Mouse (Mus musculus) CH12F3 (cell line): ENCODE measurements around the gene Dnajc25.

Experiments
- in situ Hi-C: fragments of 300-500 bp; cut with MboI; formaldehyde crosslinking; loops from 2 replicates; pipeline ENCODE4 v1.14.3; 2020; ENCODE audit warnings: low sequenced_read_pairs

The Dnajc25 gene

DNA sequence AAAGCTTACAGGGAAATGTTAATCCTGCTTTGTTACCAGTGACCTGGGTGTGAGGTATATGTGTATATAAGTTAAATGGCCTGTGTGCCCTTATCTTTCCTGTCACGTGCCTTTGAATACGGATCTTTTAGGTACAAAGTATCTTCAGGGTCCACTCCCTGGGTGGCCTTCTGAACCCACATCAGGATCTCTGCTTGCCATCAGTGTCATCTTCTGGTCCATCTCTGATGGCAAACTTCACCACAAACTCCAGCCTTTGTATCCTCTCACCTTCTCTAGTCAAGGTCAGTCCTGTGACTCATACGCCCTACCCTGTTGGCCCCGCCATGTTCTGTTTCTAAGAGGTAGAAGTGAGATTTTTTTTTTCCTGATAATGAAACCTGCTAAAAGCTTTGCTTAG is at the start of gene Dnajc25:
Gene Dnajc25, plus strand, starts transcription at position 301 of the 400 bp plus-strand sequence.
- in situ Hi-C loops: no loop called here

DNA sequence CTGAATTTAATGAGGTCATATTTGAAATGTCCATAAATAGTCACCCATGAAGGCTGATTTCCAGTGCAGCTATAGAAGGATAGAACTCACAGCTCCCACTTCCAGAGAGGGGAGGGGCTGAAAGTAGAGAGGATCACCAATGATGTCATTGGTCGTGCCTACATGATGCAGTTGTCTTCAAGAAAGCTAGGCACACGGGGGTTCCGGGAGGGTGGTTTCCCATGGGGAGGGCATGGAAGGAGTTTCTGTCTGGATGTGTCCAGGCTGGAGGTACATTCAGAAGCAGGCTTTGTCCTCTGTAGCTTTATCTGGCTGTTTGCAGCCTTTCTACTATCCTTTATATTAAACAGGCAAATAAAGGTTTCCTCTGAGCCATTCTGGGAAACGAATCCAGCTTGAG is 46.5 kb upstream of the Dnajc25 start:
- in situ Hi-C loops: no loop called here

DNA sequence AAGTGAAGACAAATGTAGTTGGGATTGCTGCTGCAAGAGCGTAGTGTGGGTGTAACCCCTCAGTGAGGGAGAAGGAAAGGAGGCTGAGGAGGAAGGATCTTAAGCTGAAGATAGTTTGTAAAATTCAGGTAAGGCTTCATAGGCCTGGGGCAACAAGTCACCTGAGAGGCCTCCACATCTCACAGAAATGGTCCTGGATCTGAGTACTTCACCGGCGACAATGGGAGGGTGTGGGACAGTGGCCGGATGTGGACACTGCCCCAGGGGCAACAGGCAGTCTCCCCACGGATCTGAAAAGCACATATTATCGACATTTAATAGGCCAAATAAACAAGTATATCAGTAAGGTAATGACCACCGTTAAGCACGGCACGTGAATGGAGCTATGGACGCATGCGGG is 42.2 kb upstream of the Dnajc25 start:
- in situ Hi-C loops: no loop called here

DNA sequence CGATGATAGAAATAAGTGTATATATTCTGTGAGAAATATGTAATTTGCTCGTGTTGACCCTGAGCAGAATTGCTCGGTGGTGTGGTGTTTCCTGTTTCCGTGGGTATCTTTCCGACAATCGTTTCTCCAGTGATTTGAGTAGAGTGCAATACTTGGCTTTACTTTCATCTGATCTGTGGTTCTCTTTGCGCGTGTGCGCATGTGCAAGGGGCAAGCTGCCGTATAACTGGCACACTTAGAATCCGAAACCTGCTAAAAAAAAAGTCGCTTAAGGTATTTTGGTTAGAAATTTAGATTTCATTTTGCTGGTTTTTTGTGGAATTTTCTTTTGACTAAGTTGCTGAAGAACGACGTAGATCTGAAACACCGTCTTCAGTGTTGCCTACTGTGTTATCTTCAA is 33.1 kb upstream of the Dnajc25 start:
- in situ Hi-C loops: no loop called here

DNA sequence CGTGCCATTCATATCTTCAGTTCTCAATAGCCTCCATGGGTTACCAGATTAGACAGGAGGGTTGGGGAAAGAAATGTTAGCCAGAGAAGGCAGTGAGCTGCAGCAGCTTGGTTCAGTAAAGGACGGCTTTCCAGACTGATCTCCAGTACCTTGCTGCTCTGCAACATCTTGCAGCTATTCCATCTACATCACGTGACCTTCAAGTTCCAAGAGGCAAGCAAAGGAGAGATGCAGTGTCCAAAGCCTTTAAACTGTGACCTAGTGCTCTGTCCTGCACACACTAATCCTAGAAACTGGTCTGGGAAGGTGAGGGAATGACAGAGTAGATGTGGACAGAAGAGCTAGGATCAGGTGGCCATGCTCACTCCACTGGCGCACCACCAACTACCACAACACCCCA is 31.6 kb upstream of the Dnajc25 start:
- in situ Hi-C loops: no loop called here

DNA sequence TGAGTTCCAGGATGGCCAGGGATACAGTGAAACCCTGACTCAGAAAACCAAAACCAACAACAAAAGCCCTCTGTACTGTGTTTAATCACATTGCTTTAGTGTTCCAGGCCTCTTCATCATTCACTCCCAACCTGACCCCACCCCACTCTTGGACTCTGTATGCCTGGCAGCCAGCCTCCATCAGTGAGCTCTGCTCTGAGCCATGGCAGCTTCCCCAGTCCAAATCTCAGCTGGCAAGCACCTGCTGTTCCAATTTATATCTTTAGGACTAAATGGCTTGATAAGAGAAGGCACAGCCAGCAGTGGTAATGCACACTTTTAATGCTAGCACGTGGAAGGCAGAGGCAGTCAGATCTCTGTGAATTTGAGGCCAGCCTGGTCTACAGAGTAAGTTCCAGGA is 29.7 kb upstream of the Dnajc25 start:
- in situ Hi-C loops: no loop called here

DNA sequence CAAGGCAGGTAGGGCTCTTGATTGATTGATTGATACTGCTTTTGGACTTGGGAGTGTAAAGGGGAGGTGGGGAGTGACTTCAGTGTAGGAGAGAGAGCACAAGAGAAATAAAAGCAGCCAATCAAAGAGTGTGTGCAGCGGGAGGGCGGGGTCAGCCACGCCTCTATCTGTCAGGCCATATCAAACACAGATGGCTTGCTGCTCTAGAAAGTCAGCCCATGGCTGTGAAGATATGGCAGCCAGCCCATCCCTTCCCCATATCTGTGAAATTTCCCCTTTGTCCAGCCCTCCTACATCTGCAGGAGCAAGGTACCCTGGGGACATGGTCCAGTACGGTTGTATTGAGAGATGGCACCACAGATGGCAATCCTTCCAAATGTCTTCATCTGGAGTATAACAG is 24.2 kb upstream of the Dnajc25 start:
- in situ Hi-C loops: no loop called here

DNA sequence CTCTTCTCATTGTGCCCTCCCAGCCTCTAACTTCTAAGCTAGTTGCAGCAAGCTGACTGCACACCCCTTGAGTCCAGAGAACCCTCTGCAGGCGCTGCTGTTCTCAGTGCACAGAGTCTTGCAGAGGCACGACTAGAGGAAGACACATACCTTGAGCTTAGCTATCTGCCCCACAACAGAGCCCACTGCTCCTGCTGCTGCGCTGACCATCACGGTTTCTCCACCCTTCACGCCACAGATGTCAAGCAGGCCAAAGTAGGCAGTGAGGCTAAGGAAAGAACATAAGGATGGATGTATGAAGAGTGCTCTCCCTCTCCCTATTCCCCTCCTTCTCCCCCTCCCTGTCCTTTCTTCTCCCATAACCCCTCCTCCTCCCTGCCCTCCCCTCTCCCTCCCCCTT is 19.2 kb upstream of the Dnajc25 start:
- in situ Hi-C loops: no loop called here

DNA sequence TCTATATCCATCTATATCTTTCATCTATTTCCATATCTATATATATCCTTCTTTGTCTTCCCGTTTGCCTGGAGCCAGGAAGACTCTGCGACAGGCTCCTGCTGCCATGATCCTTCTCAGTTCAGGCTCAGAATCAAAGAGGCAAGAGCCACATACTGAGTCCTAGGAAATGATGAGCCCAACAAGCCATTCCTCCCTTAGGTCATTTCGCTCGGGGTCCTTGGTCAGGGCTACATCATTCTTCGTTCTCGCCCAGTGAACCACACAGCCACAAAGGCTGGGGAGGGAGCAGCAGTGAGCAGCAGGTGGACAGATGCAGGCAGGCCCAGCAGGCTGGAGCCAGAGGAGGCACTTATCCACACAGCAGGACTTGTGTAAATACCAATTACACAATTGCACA is 13.4 kb upstream of the Dnajc25 start:
- in situ Hi-C loops: no loop called here

DNA sequence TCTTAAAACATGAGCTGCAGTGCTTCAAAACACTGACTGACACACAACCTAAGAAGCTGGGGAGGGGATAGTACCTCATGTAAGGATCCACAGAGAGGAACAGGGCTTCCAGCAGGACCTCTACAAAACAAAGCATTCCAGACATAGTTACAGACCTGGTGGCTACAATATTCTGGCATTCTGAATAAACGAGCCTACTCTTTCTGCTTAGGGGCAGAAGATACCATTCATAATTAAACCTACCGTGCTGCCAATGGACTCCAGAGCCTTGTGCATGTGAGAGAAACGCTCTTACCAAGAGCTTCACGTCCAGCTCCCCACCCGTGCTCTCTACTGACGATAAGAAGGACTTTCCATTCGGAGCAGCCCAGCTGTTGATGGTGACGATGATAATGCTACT is 12.1 kb upstream of the Dnajc25 start:
- in situ Hi-C loops: no loop called here

DNA sequence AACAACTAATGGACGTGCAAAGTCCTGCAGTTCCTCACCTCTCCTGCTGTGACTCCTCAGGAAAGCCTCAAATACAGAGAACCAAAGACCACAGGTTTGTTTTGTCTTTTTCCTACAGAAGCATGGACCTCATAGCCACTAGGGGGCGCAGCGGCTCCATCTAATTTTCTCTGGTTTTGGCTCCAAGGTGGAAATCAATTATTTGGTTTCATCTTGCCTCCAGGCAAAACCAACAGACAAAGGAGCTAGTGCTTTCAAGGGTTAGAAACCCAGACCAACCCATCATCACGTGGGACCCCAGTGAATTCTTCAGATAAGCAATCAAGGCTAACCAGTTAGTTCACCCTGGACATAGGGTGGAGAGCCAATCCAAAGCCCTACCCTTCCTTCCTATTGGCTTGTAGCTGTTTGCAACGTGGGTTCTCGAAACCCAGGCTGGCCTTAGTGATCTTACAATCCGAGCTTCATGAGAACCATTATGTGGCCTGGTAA is 9.7 kb upstream of the Dnajc25 start:
- in situ Hi-C loops: no loop called here

DNA sequence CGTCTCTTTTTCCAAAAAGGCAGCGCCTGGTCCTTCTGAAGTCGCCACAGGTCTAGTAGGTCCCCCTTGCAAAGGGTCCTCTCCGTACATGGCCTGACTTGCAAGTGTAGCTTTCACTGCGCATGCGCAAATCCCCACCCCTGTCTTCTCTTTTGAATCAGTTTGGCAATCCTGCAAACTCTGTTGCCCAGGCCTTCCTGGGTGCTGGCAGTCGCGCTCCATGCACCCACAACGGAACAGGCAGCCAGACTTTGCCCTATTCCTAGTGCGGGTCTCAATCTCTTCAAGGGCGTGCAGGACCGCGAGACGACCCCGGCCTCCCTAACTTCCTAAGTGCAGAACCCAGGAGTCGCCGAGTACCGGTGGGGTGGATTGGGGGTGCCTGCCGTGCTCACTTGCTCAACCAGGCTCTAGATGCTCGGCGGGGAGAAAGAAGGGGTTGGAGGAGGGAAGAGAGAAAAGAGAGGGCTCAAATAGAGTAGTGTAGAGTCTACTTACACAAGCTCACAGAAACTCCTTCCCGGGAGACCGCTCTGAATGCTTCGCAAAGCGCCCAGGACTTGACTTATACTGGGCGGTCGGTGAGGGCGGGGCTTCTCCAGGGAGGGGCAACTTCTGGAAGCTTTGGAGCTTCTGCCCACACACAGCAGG is 8.2 kb upstream of the Dnajc25 start, which contains the start of gene Ptgr1:
Gene Ptgr1, minus strand, starts transcription at position 580 of the 651 bp plus-strand sequence.
- in situ Hi-C loops: no loop called here

DNA sequence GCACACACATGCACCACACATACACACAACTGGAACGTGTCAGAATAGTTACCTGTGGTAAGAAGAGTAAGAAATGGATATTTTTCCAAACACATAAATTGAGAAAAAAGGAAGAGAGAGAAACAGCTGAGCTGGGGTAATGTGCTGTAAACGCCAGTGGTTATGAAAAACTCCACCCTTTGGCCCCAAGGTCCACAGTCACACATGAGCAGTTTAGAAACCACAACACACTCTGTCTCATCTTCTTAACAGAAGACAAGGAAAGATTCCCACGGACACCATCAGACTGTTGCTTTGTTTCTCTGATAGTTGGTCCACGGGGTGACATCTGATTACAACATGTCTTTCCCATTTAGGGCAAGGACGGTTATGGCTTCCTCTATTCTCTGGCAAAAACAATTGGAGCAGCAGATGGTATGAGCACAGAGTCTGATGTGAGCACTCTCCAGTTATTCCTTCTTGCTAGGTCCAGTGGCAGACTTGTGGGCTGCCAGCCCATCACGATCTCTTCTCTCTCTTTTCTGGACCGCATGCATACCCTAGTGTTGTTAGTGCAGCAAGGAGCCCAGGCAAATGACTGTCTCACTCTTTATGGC is 5.5 kb upstream of the Dnajc25 start:
- in situ Hi-C loops: no loop called here

DNA sequence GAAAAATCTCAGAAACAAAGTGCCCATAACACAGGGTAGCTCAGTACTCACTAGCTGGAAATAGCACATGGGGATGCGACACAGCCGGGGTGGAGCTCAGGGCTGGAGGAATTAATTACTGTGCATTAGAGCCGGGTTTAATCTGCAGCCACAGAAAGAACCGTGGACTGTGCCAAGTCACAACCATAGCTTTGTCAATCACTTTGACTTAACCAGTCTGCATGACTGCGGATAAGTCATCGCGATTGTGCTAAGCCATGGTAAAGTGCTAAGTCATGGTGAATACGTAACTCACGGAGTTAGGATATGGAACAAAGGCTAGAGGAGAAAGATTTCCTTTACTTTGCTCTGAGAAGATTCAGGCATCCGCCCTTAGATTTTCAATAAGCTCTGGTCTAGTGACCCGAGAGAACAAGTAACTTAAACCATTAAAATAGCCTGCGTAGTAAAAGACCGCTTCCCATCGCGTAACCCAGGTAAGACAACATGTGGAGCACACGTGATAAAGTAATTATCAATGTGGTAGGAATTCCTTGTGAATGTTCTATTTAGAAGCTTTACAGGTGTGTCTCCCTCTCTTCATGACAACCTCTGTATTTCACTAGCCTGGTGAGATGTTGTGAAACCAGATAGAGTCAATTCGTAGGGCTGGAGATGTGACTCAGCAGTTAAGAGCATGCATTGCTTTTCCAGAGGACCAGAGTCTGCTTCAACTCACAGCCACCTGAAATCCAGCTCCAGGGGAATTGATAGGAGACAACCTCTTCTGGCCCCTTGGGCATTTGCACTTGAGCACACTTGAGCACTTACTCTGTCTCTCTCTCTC is 4.0 kb upstream of the Dnajc25 start:
- in situ Hi-C loops: no loop called here

DNA sequence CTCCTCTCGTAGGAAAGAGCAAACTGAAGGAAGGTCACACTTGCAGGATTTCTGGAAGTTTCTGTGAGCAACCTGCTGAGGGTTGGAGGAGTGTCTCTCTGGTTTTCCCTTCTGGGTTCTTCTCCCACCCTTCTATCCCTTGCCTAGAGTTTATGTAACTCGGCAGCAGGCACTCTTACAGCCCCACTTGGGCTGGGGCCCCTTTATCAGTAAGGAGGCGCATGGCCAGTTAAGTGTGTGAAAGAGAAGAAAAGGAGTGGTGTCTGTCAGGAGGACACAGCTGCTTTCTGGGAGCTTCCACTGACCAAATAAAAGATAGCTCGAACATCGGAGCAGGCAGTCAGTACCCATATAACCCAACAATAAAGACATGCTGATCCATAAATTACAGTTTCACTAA is 2.7 kb upstream of the Dnajc25 start:
- in situ Hi-C loops: no loop called here

DNA sequence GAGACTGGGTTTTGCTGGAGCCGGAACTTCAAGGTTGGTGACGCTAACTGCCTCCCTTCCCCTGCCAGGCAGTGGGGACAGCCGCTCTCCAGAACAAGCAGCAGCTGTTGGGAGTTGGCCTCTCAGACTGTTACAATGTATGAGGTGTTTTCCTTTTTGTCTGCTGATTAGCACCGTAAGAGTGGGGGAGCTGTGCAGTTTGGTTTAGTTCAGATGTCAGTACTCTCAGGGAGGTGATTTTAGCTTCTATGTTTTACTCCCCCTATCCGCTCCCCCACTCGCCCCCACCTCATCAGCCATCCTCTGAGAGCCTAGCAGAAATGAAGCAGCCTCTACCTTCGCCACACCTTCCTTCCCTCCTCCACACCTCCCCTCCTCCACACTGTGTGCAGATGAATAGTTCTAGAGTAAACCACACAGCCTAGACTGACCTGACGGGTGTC is 410 bp downstream of the Dnajc25 start:
- in situ Hi-C loops: no loop called here

DNA sequence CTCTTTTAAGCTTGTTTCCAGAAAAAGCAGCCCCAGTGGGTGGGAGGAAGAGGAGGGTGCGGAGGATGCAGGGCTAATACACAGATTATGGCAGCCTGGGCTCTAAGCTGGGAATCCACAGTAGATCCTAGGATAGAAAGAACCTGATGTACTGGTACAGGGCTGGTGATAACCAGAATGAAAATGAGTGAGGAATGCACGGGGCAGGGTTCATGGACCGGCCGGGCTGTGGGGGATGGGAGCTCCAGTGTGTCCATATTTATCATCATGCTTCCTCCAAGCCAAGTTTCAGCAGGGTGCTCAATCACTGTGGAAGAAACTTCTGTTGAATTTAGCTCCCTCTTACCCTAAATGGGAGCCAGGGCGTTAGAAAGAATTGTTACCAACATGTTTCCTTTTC is 2.2 kb downstream of the Dnajc25 start:
- in situ Hi-C loops: no loop called here

DNA sequence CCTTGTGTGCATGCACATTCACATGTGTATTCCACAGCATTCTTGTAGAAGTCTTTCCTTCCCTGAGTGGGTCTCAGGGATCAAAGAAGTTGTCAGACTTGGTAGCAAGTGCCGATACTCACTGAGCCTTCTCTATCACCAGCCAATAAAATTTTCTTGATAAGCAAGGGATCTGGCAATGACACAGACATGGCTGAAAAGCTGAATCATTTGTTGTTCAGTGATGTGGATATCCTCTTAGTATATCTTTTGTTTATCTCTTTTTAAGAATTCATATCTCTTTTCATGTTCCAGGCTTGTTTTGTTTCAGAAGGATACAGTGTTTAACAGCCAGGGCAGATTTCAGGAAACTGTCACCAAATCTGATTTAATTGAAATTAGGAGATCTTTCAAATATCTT is 3.8 kb downstream of the Dnajc25 start:
- in situ Hi-C loops: no loop called here

DNA sequence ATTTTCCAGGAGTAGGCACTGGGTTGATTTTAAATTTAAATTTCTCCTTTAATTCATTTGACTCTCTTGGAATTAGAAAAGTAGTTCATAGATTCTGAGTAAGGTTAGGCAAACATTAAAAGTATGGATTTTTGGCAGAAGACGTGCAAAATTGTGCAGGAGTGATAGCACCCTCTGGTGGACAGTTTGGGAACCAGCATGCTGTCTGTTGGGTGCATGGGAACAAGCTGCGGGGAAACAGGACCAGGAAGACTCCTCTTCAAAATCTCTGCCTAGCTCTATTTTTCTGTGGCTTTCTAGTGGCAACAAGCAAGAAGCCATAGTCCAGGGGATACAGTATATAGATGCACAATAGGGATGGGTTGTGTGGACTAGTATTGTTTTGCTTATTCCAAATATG is 4.8 kb downstream of the Dnajc25 start:
- in situ Hi-C loops: no loop called here

DNA sequence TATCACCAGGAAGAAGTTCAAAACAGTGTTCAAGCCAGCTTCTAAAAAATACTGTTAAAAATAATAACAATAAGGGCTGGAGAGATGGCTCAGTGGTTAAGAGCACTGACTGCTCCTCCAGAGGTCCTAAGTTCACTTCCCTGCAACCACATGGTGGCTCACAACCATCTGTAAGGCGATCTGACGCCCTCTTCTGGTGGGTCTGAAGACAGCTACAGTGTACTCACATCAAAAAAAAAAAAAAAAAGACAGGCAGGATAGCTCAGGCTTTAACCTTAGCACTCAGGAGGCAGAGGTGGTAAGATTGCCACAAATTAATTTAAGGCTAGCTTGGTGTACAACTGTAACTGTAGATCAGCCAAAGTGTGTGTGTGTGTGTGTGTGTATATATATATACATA is 5.8 kb downstream of the Dnajc25 start:
- in situ Hi-C loops: no loop called here

DNA sequence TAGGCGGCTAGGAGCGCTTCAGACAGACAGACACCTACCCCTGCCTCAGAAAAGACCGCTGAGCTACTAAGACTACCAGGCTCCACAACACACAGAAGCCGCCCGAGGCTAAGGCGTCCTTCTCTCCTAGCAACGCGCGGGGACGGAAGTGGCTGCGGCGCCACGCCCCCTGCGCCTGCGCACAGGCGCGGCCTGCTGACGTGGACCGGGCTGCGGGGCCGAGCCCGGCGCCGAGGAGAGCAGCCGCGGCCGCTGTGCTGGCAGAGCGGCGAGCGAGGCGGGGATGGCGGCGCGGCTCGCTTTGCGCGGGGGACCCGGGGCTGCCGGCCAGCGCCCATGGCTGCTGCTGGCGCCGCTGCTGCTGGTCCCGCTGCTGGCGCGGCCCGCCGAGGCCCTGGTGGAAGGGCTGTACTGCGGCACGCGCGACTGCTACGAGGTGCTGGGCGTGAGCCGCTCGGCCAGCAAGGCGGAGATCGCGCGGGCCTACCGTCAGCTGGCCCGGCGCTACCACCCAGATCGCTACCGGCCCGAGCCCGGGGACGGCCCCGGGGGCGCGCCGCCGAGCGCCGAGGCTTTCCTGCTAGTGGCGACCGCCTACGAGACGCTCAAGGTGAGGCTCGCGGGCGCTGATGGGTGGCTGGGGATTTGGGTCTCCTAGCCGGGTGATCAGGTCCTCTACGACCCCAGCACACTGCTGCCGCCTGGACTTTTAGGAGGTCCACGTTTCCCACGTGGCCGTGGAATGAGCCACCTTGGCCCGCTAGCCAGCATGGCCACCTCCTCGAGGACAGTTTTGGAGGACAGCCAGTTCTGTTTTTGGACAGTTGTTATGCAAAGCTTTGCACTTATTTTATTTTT is 8.3 kb downstream of the Dnajc25 start, which contains the start of gene Gm20503:
Gene Gm20503, plus strand, starts transcription at position 263 of the 858 bp plus-strand sequence.
- in situ Hi-C loops: no loop called here
